In the genomic region with DNA sequence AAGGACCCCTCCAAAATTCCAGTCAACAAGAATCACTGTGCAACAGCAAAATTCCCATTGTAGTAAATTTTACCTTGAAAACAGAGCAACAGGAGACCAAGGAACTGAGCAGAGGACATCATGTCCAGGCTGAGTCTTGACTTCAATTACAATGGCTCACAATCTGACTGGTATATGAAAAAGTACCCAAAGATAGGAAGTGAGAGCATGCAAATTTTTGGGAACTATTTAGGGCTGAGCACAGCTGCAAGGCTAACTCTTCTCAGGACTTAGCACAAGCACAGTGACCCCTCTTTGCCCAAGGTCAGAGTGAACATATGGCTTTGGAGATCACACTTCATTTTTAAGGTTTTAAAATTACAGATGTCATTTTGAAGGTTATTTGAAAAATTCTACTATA, we compare ENCODE assay signal across 1 mouse cellular context.
TF ChIP-seq lines count a peak whose summit lies in the region.

No protein-coding gene starts in this region.

TF ChIP-seq in CH12.LX, 34 proteins besides CTCF, POLR2A, EP300 and RAD21 (continued from another document):
- TF ChIP-seq MAX (IDR thresholded peaks at IDR 0.05; ENCODE audit: low read length) = peak; percentile 35; the same call in 1 of the 2 replicates
- TF ChIP-seq ETS1 (conservative IDR thresholded peaks at IDR 0.05; ENCODE audit: low read depth, low read length) = peak; percentile 81
- peak; percentile 55; the same call in 1 of the 2 replicates for TF ChIP-seq MAFK (IDR thresholded peaks at IDR 0.05; ENCODE audit: insufficient replicate concordance, low read length)
- TF ChIP-seq IRF4 (IDR thresholded peaks at IDR 0.05; ENCODE audit: low read depth, low read length) = peak; percentile 87
- TF ChIP-seq RCOR1 (conservative IDR thresholded peaks at IDR 0.05; ENCODE audit: low read depth, low read length) = 0 out of 2 replicates have a peak, but pooled peaks have one; percentile 20
